Mouse (Mus musculus): ENCODE results near the gene Crlf1.

Gene Crlf1

GRCm38 (mm10) chr8:70469295-70469916, 23.6 kb upstream of the Crlf1 start:
- no peak for DNase-seq (ENCODE audit: low spot score)

DNA sequence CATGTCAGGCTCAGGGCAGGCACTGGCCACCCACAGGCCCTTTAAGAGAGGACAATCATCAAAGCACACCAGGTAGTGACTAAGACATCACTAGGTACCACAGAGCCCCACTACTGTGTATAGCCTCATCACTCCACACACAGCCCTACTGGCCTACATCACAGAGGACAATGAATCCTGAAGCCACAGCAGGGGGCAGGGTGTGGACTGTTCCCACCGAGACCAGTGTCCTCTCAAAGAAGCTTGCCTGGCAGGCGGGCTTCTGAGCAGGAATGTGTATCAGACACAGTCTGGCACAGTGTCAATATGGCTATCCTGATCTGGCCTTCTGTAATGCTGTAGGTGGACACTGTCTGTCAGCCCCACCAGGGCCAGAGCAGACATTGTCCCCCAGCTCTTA, 23.0 kb upstream of the Crlf1 start:
- DNase-seq (ENCODE audit: low spot score): no peak

- no peak for DNase-seq (ENCODE audit: low spot score)
Observed at GRCm38 (mm10) chr8:70471856-70472255, 21.1 kb upstream of the Crlf1 start.

DNA sequence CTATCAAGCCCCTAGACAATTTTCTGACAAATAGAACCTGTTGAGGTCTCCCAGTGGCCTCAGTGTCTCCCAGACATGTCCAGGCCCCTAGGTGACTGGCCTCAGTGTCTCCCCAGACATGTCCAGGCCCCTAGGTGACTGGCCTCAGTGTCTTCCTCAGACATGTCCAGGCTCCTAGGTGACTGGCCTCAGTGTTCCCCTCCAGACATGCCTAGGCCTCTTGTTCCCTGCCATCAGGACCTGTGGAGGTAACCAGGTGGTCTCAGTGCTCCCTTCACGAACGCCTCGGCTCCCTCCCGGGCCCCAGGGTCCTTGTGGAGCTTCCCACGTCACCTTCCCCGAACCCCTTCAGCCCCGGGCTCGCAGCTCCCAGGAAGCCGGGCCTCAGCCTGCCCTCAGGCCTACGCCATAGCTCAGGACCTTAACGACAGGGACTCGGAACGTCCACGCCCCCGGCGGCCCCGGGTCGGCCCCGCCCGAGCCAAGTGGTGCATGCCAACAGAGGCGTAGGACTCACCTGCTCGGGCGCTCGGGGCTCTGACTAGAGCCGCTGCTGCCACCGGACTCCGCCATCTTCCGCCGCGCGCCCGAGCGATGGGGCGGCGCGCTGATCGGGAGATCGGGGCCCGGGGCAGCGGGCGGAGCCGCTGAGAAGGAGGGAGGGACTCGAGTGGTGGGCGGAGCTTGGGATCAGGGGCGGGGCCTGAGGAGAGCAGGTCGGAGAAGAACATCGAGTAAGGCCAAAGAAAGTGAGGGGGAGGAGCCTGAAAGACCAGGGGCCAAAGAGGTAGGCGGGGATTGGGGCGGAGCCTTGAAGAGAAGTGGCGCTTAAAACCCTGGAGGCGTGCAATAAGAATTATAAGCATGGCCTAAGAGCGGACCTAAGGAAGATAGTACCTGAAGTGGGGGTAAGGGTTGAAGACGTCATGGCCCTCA, 16.4 kb upstream of the Crlf1 start, which contains the start of gene Klhl26:
Gene Klhl26, minus strand, starts transcription at position 636 of the 936 bp plus-strand sequence.
- DNase-seq (ENCODE audit: low spot score): peak; percentile 97

DNA sequence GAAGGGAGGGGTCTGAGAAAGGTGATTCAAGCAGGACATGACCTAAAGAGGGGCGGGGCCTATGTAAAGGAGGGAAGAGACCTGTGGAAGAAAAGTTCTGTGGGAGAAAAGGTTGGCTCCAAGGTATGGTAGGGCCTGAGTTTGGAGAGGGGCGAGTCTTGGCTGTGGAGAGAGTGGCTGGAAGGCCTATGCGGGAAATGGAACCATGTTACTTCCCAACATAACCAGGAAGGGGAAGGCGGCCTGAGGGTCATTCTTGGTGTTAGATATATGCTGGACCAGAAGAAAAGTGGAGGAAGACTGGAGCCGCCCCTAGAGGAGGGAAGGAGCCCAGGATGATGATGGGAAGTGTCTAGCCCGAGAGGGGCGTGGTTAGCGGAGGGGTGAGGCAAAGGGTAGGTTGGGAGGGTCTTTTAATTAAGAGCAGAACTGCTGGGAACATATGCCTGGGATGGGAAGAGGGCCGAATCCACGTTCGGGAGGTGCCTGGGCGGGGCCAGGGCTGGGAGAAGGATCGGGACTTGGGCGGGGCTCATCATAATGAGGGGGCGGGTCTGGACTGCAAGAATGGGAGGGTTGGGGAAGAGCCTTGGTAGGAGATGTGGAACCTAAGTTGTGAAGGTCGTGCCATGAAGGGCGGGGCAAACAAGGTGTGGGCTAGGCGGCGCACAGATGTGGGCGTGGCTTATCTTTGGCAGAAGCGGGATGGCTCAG, 15.5 kb upstream of the Crlf1 start:
- DNase-seq (ENCODE audit: low spot score): no peak

- no peak for DNase-seq (ENCODE audit: low spot score)
Observed at GRCm38 (mm10) chr8:70481908-70482307, 11.1 kb upstream of the Crlf1 start.

- no peak for DNase-seq (ENCODE audit: low spot score)
Observed at GRCm38 (mm10) chr8:70482943-70483342, 10.0 kb upstream of the Crlf1 start.

GRCm38 (mm10) chr8:70486191-70486681, 6.7 kb upstream of the Crlf1 start:
- DNase-seq (ENCODE audit: low spot score): no peak

- no peak for DNase-seq (ENCODE audit: low spot score)
Observed at GRCm38 (mm10) chr8:70486941-70487520, 5.9 kb upstream of the Crlf1 start, which contains the start of gene Tmem59l. Gene Tmem59l, minus strand, starts transcription at chr8:70487358.

- DNase-seq (ENCODE audit: low spot score): no peak
Observed at GRCm38 (mm10) chr8:70487993-70488796, 4.8 kb upstream of the Crlf1 start.

- no peak for DNase-seq (ENCODE audit: low spot score)
Observed at GRCm38 (mm10) chr8:70488931-70489470, 4.0 kb upstream of the Crlf1 start.

GRCm38 (mm10) chr8:70489576-70489975, 3.4 kb upstream of the Crlf1 start:
- no peak for DNase-seq (ENCODE audit: low spot score)

DNA sequence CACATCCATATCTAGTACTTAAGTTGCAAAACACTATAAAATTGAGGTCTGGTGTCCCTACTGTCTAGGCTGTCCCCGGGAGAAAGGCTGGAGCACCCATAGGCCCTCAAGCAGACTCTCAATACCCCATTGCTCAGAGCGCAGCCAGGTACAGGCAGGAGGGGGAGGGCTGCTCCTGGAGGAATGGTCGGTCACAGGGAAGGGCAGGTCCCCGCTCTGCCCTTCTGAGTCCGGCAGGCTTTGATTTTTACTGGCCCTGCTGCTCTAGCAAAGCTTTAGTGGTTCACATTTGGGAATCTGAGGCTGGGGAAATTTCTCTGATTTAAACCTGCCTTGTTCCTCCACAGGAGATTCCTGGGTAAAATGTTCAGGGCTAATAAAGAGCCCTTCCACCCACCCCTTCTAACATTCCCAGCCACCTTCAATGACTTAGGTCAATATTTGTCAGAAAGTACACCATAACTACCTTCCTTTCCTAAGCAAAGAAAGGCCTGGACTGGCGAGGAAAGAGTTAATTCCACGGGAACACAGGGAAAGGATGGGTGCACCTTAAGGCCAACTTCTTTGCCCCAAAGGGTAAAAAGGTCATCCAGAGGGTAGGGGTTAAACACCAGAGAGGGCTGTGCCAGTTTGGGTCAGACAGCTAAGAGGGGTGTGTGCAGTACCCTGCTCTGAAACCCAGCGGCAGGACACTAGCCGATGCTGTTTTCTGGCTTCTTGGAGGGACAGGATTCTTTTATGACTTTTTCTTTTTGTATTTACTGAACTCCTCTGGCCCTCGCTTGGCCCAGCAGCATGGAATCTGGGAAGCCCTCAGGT, 2.7 kb upstream of the Crlf1 start:
- no peak for DNase-seq (ENCODE audit: low spot score)

GRCm38 (mm10) chr8:70490880-70491495, 2.0 kb upstream of the Crlf1 start:
- DNase-seq (ENCODE audit: low spot score): no peak

DNA sequence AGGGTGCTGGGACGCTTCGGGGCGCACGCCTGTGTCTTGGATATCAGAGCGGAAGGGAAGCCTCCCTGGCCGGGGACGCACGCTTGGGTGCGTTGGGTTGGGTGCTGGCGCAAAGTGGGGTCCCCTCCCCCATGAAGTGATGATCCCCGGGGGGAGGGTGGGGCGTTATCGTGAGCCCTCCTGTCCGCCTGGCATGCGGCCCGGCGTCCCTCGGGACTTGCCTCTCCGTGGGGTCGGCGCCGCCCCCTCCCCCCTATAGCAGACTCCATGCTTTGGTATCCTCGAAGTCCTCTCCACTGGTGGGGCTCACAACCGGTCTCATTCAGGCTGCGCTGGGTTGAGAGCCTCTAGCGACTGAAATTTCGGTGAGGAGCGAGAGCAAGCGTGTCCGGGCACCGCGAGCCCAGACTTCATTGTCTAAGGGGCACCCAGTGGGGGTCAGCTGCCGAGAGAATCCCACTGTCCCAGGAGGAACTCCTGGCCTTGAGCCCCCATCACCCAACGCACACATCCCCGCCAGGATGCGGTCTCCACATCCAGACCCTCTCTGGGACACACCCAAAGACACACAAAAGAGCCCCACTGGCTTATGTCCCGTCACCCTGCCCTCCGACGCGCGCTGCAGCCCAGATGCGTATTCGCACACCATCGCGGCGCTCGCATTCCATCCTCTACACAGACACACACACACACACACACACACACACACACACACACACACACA, 896 bp downstream of the Crlf1 start:
- DNase-seq (ENCODE audit: low spot score): no peak

DNA sequence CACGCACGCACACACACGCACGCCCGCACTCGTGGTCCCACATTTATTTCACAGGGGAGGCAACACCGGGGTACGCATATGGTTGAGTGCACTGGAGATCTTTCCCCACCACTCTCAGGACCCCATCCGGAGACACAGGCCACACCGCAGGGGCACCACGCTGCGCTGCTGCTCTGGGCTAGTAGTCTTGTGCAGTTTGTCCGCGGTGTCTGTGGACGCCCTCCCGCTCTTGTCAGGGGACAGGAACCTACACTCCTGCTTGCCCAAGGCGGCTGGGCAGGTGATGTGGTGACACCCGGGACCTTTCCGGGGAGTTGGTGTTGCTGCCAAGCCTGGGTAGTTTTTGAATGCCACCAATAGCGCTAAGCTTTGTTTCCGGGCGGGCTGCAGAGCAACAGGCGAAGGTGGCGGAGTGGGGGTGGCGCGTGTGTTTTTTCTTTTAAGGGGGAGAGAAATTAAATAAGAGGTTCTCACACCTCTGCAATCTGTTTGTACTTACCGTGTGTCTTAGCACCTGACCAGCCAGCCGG, 1.5 kb downstream of the Crlf1 start:
- DNase-seq (ENCODE audit: low spot score): no peak

- DNase-seq (ENCODE audit: low spot score): no peak
Observed at GRCm38 (mm10) chr8:70495001-70495770, 2.2 kb downstream of the Crlf1 start.

GRCm38 (mm10) chr8:70495771-70496062, 2.8 kb downstream of the Crlf1 start:
- DNase-seq (ENCODE audit: low spot score): no peak
